Mouse (Mus musculus) forebrain, postnatal 0 days (tissue): ENCODE data around the gene Hmgn2. TPM values are rescaled to one million over a fixed set of nuclear protein-coding genes. Genes with fewer than 3 reads are reported as not detected.
"Not testable (repeated sequence)": the region's sequence is repeated elsewhere in the genome, so short reads cannot be mapped to it uniquely, and the experiment has no call there.

Experiments
- ATAC-seq: fragments of 200-750 bp; cut with Nextera tagmentation; 2 replicates; pipeline ENCODE4 v1.8.0; 2017; ENCODE audit warnings: mild to moderate bottlenecking, moderate library complexity
- DNase-seq: peaks from one replicate; pipeline ENCODE4 v3.0.0-alpha.2; 2015
- H3K27ac ChIP-seq: fragments of 300-500 bp; sonication (generic); 2 replicates; pipeline ENCODE4 v1.5.1; 2014; ENCODE audit warnings: low read depth, mild to moderate bottlenecking, antibody characterized with exemption, low read length, moderate library complexity, mixed read lengths
- H3K27me3 ChIP-seq: fragments of 300-500 bp; sonication (generic); 2 replicates; pipeline ENCODE4 v1.6.1; 2014; ENCODE audit warnings: mild to moderate bottlenecking, low read length, mixed read lengths; ENCODE audit not compliant: insufficient read depth
- H3K36me3 ChIP-seq: fragments of 300-500 bp; sonication (generic); 2 replicates; pipeline ENCODE4 v1.6.1; 2014; ENCODE audit warnings: mild to moderate bottlenecking, moderate library complexity; ENCODE audit not compliant: insufficient read depth
- H3K4me1 ChIP-seq: fragments of 300-500 bp; sonication (generic); 2 replicates; pipeline ENCODE4 v1.6.1; 2014; ENCODE audit warnings: antibody characterized with exemption; ENCODE audit not compliant: insufficient read depth
- H3K4me2 ChIP-seq: fragments of 300-500 bp; sonication (generic); 2 replicates; pipeline ENCODE4 v1.6.1; 2014; ENCODE audit warnings: low read depth, mild to moderate bottlenecking, moderate library complexity
- H3K4me3 ChIP-seq: fragments of 300-500 bp; sonication (generic); 2 replicates; pipeline ENCODE4 v1.5.1; 2014; ENCODE audit warnings: low read depth, low read length, mixed read lengths
- H3K9ac ChIP-seq: fragments of 300-500 bp; sonication (generic); 2 replicates; pipeline ENCODE4 v1.6.1; 2014; ENCODE audit warnings: mild to moderate bottlenecking
- H3K9me3 ChIP-seq: fragments of 300-500 bp; sonication (generic); 2 replicates; pipeline ENCODE4 v1.6.1; 2016; ENCODE audit warnings: low read length
- CTCF ChIP-seq: sonication (generic); IDR thresholded peaks from 2 replicates; pipeline ENCODE4 v1.5.1; 2016; ENCODE audit warnings: antibody characterized with exemption, control low read depth, low read depth
- WGBS: fragments of 180-500 bp; shearing (Covaris S2); extraction: QIAGEN DNeasy Blood & Tissue Kit; methylation state at CpG from one replicate; pipeline ENCODE4 v1.1.7; 2014; 5-methylcytosine and 5-hydroxymethylcytosine counted together
- polyA plus RNA-seq: library from polyadenylated mRNA; unstranded; fragments of >200 nt; fragmentation: Nextera tagmentation; extraction: Ambion mirVana; gene quantifications from 2 replicates; pipeline ENCODE4 v1.2.1, GENCODE M21; 2015
- total RNA-seq: library from RNA; depleted of rRNA; stranded (reverse); fragments of >200 nt; gene quantifications from 2 replicates; pipeline ENCODE4 v1.2.3, GENCODE M21; 2014

Gene Hmgn2
- total and polyA plus RNA-seq, 2 experiments from 2014 or later = 408 to 1,226 TPM

- Histone ChIP-seq H3K4me3 (peak within 1 kb of the TSS; percentile 82), H3K9ac (peak within 1 kb of the TSS; percentile 66), H3K4me2 (peak within 1 kb of the TSS; percentile 84), H3K27me3 (no peaks in the 10 kb centered on the region), H3K36me3 (peaks cover 5% of the 10 kb centered on the region; the same call in 1 of the 2 replicates), H3K9me3 (no peaks in the 10 kb centered on the region), H3K4me1 (no peaks in the 10 kb centered on the region), H3K27ac (peak within 1 kb of the TSS; percentile 57; the same call in 1 of the 2 replicates)
- ATAC-seq (peak; percentile 98), DNase-seq (peak; percentile 99)
- TF ChIP-seq CTCF = no peak
- WGBS = 1% methylated on average over 49 of the region's 49 CpGs
These were observed 32.3 kb upstream of the Hmgn2 start, which contains the start of gene Dhdds for GRCm38 (mm10) chr4:134000466-134001438. Gene Dhdds, minus strand, starts transcription at chr4:134000918.

GRCm38 (mm10) chr4:133994697-133995096 lies 26.2 kb upstream of the Hmgn2 start:
- 93% methylated on average over 8 of the region's 8 CpGs for WGBS
- H3K36me3 ChIP-seq = peaks cover 42% of the 10 kb centered on the region

GRCm38 (mm10) chr4:133991087-133991660 lies 22.7 kb upstream of the Hmgn2 start:
- peaks cover 53% of the 10 kb centered on the region for H3K36me3 ChIP-seq
- 90% methylated on average over 13 of the region's 13 CpGs for WGBS
- H3K27me3 ChIP-seq = no peaks in the 10 kb centered on the region
- no peaks in the 10 kb centered on the region for H3K4me1 ChIP-seq
- no peak overlapping the region for H3K4me3 ChIP-seq
- no peak overlapping the region for H3K27ac ChIP-seq
- ATAC-seq (no peak), DNase-seq (no peak)
- H3K9me3 ChIP-seq = no peaks in the 10 kb centered on the region
- no peak overlapping the region for H3K4me2 ChIP-seq
- H3K9ac ChIP-seq = no peak overlapping the region
- TF ChIP-seq CTCF = no peak

More at GRCm38 (mm10) chr4:133994697-133995096, 26.2 kb upstream of the Hmgn2 start:
- no peak for TF ChIP-seq CTCF
- Histone ChIP-seq H3K9ac (no peak overlapping the region), H3K4me3 (no peak overlapping the region), H3K27ac (no peak overlapping the region), H3K27me3 (no peaks in the 10 kb centered on the region), H3K9me3 (no peaks in the 10 kb centered on the region), H3K4me2 (no peak overlapping the region), H3K4me1 (no peaks in the 10 kb centered on the region)
- ATAC-seq = no peak
- no peak for DNase-seq

- H3K27ac ChIP-seq = no peak overlapping the region
- ATAC-seq = no peak
- no peak for DNase-seq
- H3K27me3 ChIP-seq = no peaks in the 10 kb centered on the region
- H3K9me3 ChIP-seq = no peaks in the 10 kb centered on the region
- TF ChIP-seq CTCF = peak; percentile 44
- no peak overlapping the region for H3K4me3 ChIP-seq
- 50% methylated on average over 4 of the region's 4 CpGs for WGBS
- no peaks in the 10 kb centered on the region for H3K4me1 ChIP-seq
- no peak overlapping the region for H3K9ac ChIP-seq
- H3K36me3 ChIP-seq = peaks cover 42% of the 10 kb centered on the region
- H3K4me2 ChIP-seq = no peak overlapping the region
These were observed 21.6 kb upstream of the Hmgn2 start for GRCm38 (mm10) chr4:133990035-133990434.

- not testable (repeated sequence) for DNase-seq, ATAC-seq, H3K27ac ChIP-seq, H3K4me3 ChIP-seq, H3K4me2 ChIP-seq, H3K9ac ChIP-seq, H3K9me3 ChIP-seq, H3K27me3 ChIP-seq, H3K4me1 ChIP-seq
- H3K36me3 ChIP-seq = peaks cover 32% of the 10 kb centered on the region
- 92% methylated on average over 8 of the region's 8 CpGs for WGBS
These were observed 19.8 kb upstream of the Hmgn2 start for GRCm38 (mm10) chr4:133988289-133988688.

GRCm38 (mm10) chr4:133982936-133983335 lies 14.5 kb upstream of the Hmgn2 start:
- Histone ChIP-seq H3K9me3 (no peaks in the 10 kb centered on the region), H3K4me1 (no peaks in the 10 kb centered on the region), H3K36me3 (peaks cover 28% of the 10 kb centered on the region), H3K9ac (no peak overlapping the region), H3K27ac (no peak overlapping the region), H3K27me3 (no peaks in the 10 kb centered on the region), H3K4me3 (no peak overlapping the region), H3K4me2 (no peak overlapping the region)
- TF ChIP-seq CTCF = no peak
- DNase-seq = no peak
- ATAC-seq = no peak
- 74% methylated on average over 13 of the region's 13 CpGs for WGBS

GRCm38 (mm10) chr4:133980496-133980895 lies 12.0 kb upstream of the Hmgn2 start:
- H3K36me3 ChIP-seq = peaks cover 41% of the 10 kb centered on the region
- no peaks in the 10 kb centered on the region for H3K9me3 ChIP-seq
- ATAC-seq (no peak), DNase-seq (no peak)
- no peak overlapping the region for H3K9ac ChIP-seq
- H3K27me3 ChIP-seq = no peaks in the 10 kb centered on the region
- WGBS = 93% methylated on average over 5 of the region's 5 CpGs
- H3K4me1 ChIP-seq = no peaks in the 10 kb centered on the region
- no peak for TF ChIP-seq CTCF
- no peak overlapping the region for H3K27ac ChIP-seq
- H3K4me3 ChIP-seq = no peak overlapping the region
- no peak overlapping the region for H3K4me2 ChIP-seq
